In the genomic region with DNA sequence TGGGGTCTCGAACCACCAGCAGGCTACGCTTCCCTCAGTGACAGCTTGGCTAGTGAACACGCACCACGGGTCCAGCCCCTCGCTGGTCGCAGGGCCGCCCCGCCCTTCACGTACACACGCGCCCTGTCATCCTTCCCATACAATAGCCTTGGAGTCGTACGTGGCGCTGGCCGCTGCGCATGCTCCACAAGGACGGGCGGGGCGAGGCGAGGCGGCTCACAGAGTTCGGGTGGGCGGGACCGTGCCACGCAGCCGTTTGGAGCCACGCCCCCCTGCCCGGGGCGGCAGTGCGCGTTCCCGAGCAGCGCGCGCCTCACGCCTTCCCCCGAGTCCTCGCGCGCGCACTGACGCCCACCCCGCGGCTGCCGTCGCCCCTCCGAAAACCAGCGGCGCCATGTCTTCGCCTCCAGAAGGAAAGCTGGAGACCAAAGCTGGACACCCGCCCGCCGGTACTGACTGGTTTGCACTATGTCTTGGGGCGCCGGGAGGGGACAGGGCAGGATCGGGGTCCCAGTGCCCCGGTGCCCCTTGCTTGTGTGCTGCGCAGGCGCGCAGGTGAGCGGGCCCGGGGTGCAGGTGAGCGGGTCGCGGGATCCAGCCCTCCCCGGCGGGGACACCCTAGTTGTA, we compare ENCODE assay signal across 8 mouse cellular contexts. TPM values are rescaled to one million over a fixed set of nuclear protein-coding genes. Genes with fewer than 3 reads are reported as not detected.
A peak's percentile ranks its signal among the peaks of the same experiment; 100 is the strongest.
DNase-seq lines count a peak whose midpoint lies in the region; ATAC-seq lines count a peak whose summit lies in the region.

Gene Dap (plus strand): TSS at position 180 of the 627 bp plus-strand sequence.

- DNase-seq in CD4-positive helper T cell, adult 2 months (ENCODE audit: low read depth, low spot score) = peak; percentile 95
- DNase-seq in c-Kit-negative CD71-positive TER-119-positive erythroid progenitor cells, embryonic 14.5 days (ENCODE audit: low read depth, low spot score) = peak; percentile 84
- DNase-seq in fibroblast of lung, adult 2 months (ENCODE audit: low read depth) = peak; percentile 88
- peak; percentile 99 for DNase-seq in kidney, postnatal 14 days
- peak; percentile 96 for DNase-seq in liver, embryonic 13.5 days
- DNase-seq in neural tube, embryonic 10.5 days (ENCODE audit: extremely low spot score, low spot score) = peak; percentile 97

- peaks cover 11 to 13% of the 10 kb centered on the region in 2 experiments; a peak in 3 of 4 replicates for H3K4me1 ChIP-seq in heart, embryonic 14.5 days (ENCODE audit: control insufficient read depth in 2 of 2, insufficient read depth in 2 of 2, low read length in 2 of 2)
- H3K4me1 ChIP-seq in liver, embryonic 13.5 days (replicated peaks) = peaks cover 34% of the 10 kb centered on the region
- peaks cover 13% of the 10 kb centered on the region for H3K4me1 ChIP-seq in stomach, embryonic 16.5 days (ENCODE audit: control insufficient read depth, insufficient read depth, low read length)

- H3K4me2 ChIP-seq in heart, embryonic 14.5 days (ENCODE audit: low read length) = peak within 1 kb of the TSS; percentile 77
- peak within 1 kb of the TSS; percentile 92 for H3K4me2 ChIP-seq in liver, embryonic 13.5 days
- H3K4me2 ChIP-seq in stomach, embryonic 16.5 days (ENCODE audit: low read depth, low read length) = peak within 1 kb of the TSS; percentile 61

- no peaks in the 10 kb centered on the region for H3K9me3 ChIP-seq in heart, embryonic 14.5 days (ENCODE audit: control insufficient read depth, low read length)
- no peaks in the 10 kb centered on the region for H3K9me3 ChIP-seq in liver, embryonic 13.5 days (replicated peaks)
- no peaks in the 10 kb centered on the region for H3K9me3 ChIP-seq in stomach, embryonic 16.5 days (replicated peaks; ENCODE audit: control insufficient read depth, low read length)

- WGBS in heart, embryonic 14.5 days = under 1% methylated on average over 67 of the region's 67 CpGs
- WGBS in liver, embryonic 13.5 days (ENCODE audit: insufficient replicate concordance) = under 1% methylated on average over 67 of the region's 67 CpGs
- under 1% methylated on average over 67 of the region's 67 CpGs for WGBS in stomach, embryonic 16.5 days

- peak within 1 kb of the TSS; percentile 92 for H3K9ac ChIP-seq in heart, embryonic 14.5 days (ENCODE audit: low read length)
- peak within 1 kb of the TSS; percentile 95 for H3K9ac ChIP-seq in liver, embryonic 13.5 days
- peak within 1 kb of the TSS; percentile 97 for H3K9ac ChIP-seq in stomach, embryonic 16.5 days (ENCODE audit: low read length)

- ATAC-seq in heart, embryonic 14.5 days (ENCODE audit: insufficient number of reproducible peaks, insufficient read depth, low FRiP score, low read depth) = peak; percentile 99
- peak; percentile 98 for ATAC-seq in liver, embryonic 13.5 days (ENCODE audit: low read depth)
- peak; percentile 99 for ATAC-seq in stomach, embryonic 16.5 days (ENCODE audit: insufficient read depth, low FRiP score)

- H3K27me3 ChIP-seq in heart, embryonic 14.5 days (ENCODE audit: control insufficient read depth, insufficient read depth, low read length) = no peaks in the 10 kb centered on the region
- H3K27me3 ChIP-seq in liver, embryonic 13.5 days = no peaks in the 10 kb centered on the region
- no peaks in the 10 kb centered on the region for H3K27me3 ChIP-seq in stomach, embryonic 16.5 days (ENCODE audit: control insufficient read depth, insufficient read depth, low read length)

- H3K4me3 ChIP-seq in heart, embryonic 14.5 days (ENCODE audit: control insufficient read depth in 1 of 2, insufficient read depth in 1 of 2, low read depth in 1 of 2, low read length in 2 of 2) = peak within 1 kb of the TSS; percentile 78 to 99
- H3K4me3 ChIP-seq in liver, embryonic 13.5 days (replicated peaks) = peak within 1 kb of the TSS; percentile 75
- H3K4me3 ChIP-seq in stomach, embryonic 16.5 days (replicated peaks; ENCODE audit: low read length) = peak within 1 kb of the TSS; percentile 93

- no peaks in the 10 kb centered on the region for H3K36me3 ChIP-seq in heart, embryonic 14.5 days (ENCODE audit: control insufficient read depth, insufficient read depth, low read length)
- H3K36me3 ChIP-seq in liver, embryonic 13.5 days = no peaks in the 10 kb centered on the region
- no peaks in the 10 kb centered on the region for H3K36me3 ChIP-seq in stomach, embryonic 16.5 days (ENCODE audit: control insufficient read depth, insufficient read depth, low read length)

- peak within 1 kb of the TSS; percentile 63 to 68 for H3K27ac ChIP-seq in heart, embryonic 14.5 days (replicated peaks in 1 of 2; ENCODE audit: control insufficient read depth in 1 of 2, insufficient read depth in 1 of 2, low read depth in 2 of 2, low read length in 2 of 2)
- H3K27ac ChIP-seq in liver, embryonic 13.5 days = peak within 1 kb of the TSS; percentile 82
- peak within 1 kb of the TSS; percentile 88 for H3K27ac ChIP-seq in stomach, embryonic 16.5 days (ENCODE audit: low read length)

RNA-seq across cellular contexts. Expression of gene Dap, which starts in this region (rescaled TPM):
- polyA plus RNA-seq in heart, embryonic 14.5 days (2014; fragmentation: Nextera tagmentation; extraction: Ambion mirVana) = 56.1 and 63.4 TPM in 2 replicates
- polyA plus RNA-seq in liver, embryonic 13.5 days (2015; fragmentation: Nextera tagmentation; extraction: Ambion mirVana) = 40.4 and 46.6 TPM in 2 replicates
- 110 and 114 TPM in 2 replicates for polyA plus RNA-seq in stomach, embryonic 16.5 days (2015; fragmentation: Nextera tagmentation; extraction: Ambion mirVana)

Comparison
In these comparisons a context has a peak if more than half of its experiments do, and no peak if none do; other contexts are left out.
1. Peak in every context shown above with its lines: DNase-seq, ATAC-seq, H3K4me3 ChIP-seq and H3K27ac ChIP-seq.